Mouse (Mus musculus) liver, embryonic 12.5 days (tissue): ENCODE measurements around the gene BC117090. TPM values are rescaled to one million over a fixed set of nuclear protein-coding genes. Genes with fewer than 3 reads are reported as not detected.
"Not testable (repeated sequence)": the region's sequence is repeated elsewhere in the genome, so short reads cannot be mapped to it uniquely, and the experiment has no call there.

Source experiments
- ATAC-seq: fragments of 200-750 bp; cut with Nextera tagmentation; 2 replicates; pipeline ENCODE4 v1.8.0; 2017; ENCODE audit warnings: moderate number of reproducible peaks, mild to moderate bottlenecking, moderate library complexity
- H3K27ac ChIP-seq: fragments of 300-500 bp; sonication (generic); 2 replicates; pipeline ENCODE4 v1.5.1; 2016; ENCODE audit warnings: mild to moderate bottlenecking
- H3K27me3 ChIP-seq: fragments of 300-500 bp; sonication (generic); replicated peaks from 2 replicates; pipeline ENCODE4 v1.6.1; 2016; ENCODE audit warnings: mild to moderate bottlenecking, moderate library complexity
- H3K36me3 ChIP-seq: fragments of 300-500 bp; sonication (generic); 2 replicates; pipeline ENCODE4 v1.6.1; 2016; ENCODE audit warnings: mild to moderate bottlenecking, moderate library complexity
- H3K4me1 ChIP-seq: fragments of 300-500 bp; sonication (generic); 2 replicates; pipeline ENCODE4 v1.6.1; 2016
- H3K4me2 ChIP-seq: fragments of 300-500 bp; sonication (generic); 2 replicates; pipeline ENCODE4 v1.6.1; 2016; ENCODE audit warnings: mild to moderate bottlenecking, moderate library complexity
- H3K4me3 ChIP-seq: fragments of 300-500 bp; sonication (generic); 2 replicates; pipeline ENCODE4 v1.5.1; 2016; ENCODE audit warnings: mild to moderate bottlenecking, moderate library complexity
- H3K9ac ChIP-seq: fragments of 300-500 bp; sonication (generic); 2 replicates; pipeline ENCODE4 v1.6.1; 2016; ENCODE audit warnings: mild to moderate bottlenecking, moderate library complexity
- H3K9me3 ChIP-seq: fragments of 300-500 bp; sonication (generic); replicated peaks from 2 replicates; pipeline ENCODE4 v1.6.1; 2016; ENCODE audit warnings: mild to moderate bottlenecking, moderate library complexity
- WGBS: fragments of 180-500 bp; shearing (Covaris S2); methylation state at CpG from one replicate; pipeline ENCODE4 v1.1.7; 2016; ENCODE audit not compliant: insufficient replicate concordance; 5-methylcytosine and 5-hydroxymethylcytosine counted together
- polyA plus RNA-seq: library from polyadenylated mRNA; unstranded; fragments of >200 nt; fragmentation: Nextera tagmentation; extraction: Ambion mirVana; gene quantifications from 2 replicates; pipeline ENCODE4 v1.2.1, GENCODE M21; 2016

BC117090 gene
- polyA plus RNA-seq: not detected in 2 replicates

DNA sequence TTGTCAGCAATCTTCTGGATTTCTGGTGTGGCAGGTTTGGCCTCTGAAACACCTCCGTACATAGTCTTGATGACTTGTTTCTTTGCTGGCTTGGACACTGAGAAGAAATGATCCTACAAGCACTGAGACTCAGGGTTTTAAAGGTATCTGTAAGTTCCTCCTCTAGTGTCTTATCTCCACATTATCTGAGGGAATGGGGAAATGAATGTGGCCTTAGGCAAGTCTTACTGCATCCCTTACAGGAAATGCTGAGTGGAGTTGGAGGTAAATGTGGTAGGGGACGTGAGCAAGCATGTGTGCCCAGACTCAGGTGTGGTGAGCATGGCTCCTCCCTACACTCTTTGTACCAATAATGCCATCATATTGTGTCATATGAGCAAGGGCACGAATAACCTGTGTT lies at the start of gene BC117090:
TSS of gene BC117090 (minus strand) at position 101 of the 400 bp plus-strand sequence.
- H3K9ac ChIP-seq: no peak within 1 kb of the TSS
- H3K27ac ChIP-seq: no peak within 1 kb of the TSS
- no peaks in the 10 kb centered on the region for H3K4me1 ChIP-seq
- no peak within 1 kb of the TSS for H3K4me3 ChIP-seq
- no peaks in the 10 kb centered on the region for H3K9me3 ChIP-seq
- no peak within 1 kb of the TSS for H3K4me2 ChIP-seq
- ATAC-seq: no peak
- WGBS: 35% methylated on average over 3 of the region's 3 CpGs
- no peaks in the 10 kb centered on the region for H3K27me3 ChIP-seq
- H3K36me3 ChIP-seq: no peaks in the 10 kb centered on the region

DNA sequence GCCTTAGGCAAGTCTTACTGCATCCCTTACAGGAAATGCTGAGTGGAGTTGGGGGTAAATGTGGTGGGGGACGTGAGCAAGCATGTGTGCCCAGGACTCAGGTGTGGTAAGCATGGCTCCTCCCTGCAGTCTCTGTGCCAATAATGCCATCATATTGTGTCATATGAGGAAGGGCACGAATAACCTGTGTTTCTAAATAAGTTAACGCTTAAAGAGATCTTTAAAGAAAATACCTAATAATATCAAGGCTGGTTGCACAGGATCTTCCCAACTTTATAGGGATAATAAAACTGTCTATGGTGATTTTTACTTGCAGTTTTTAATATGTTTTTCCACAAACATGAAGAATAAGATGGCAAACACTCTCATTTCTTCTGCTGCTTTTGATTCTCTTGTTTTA lies 33.5 kb upstream of the BC117090 start, which contains the start of gene BC100530:
TSS of gene BC100530 (minus strand) at position 101 of the 400 bp plus-strand sequence.
- not testable (repeated sequence) for H3K4me1 ChIP-seq, H3K4me2 ChIP-seq, H3K36me3 ChIP-seq, H3K9me3 ChIP-seq, H3K9ac ChIP-seq, H3K27me3 ChIP-seq, ATAC-seq, H3K27ac ChIP-seq, H3K4me3 ChIP-seq
- WGBS: 55% methylated on average over 3 of the region's 3 CpGs

DNA sequence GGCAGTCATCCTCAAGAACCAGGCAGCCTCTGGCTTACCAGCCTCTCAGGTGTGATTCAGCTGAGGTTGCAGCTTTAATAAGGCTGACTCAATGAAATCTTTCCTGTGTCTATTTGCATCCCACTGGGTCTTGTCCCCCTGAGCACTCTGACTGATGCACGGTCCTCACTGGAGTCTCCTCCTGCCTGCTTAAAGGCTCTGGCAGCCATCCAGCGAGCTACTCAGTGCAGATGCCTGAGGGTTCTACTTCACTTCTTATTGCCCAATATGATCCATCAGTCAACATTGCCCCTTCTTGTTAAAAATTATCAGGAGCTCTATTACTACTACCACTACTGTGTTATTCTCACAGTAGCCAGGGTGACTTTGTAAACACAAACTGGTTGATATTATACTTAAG lies 3.0 kb upstream of the BC117090 start:
- H3K4me2 ChIP-seq: no peak overlapping the region
- H3K9me3 ChIP-seq: no peaks in the 10 kb centered on the region
- no peaks in the 10 kb centered on the region for H3K27me3 ChIP-seq
- H3K4me1 ChIP-seq: no peaks in the 10 kb centered on the region
- no peak overlapping the region for H3K27ac ChIP-seq
- ATAC-seq: no peak
- H3K9ac ChIP-seq: no peak overlapping the region
- H3K36me3 ChIP-seq: no peaks in the 10 kb centered on the region
- no peak overlapping the region for H3K4me3 ChIP-seq
- 59% methylated on average over 2 of the region's 2 CpGs for WGBS

DNA sequence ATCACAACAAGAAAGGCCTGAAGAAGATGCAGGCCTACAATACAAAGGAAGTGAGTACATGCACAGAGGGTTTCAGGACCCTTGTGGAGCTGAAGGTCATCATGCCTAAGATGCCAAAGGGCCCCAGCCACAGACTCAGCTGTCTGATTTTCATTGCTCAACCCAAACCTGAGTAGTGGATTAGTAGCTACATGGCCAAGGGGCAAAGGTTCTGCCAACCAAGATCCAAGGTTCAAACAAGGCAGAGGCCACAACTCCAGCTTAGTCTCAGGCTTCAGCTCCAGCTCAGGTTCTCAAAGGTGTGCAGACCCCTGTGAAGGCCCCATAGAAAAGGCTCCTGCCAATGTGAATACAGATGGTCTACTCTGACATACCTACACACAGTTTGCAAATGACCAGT lies 14.8 kb downstream of the BC117090 start:
- no peak overlapping the region for H3K4me2 ChIP-seq
- no peak for ATAC-seq
- no peak overlapping the region for H3K9ac ChIP-seq
- H3K36me3 ChIP-seq: no peaks in the 10 kb centered on the region
- no peak overlapping the region for H3K27ac ChIP-seq
- H3K4me3 ChIP-seq: no peak overlapping the region
- no peaks in the 10 kb centered on the region for H3K9me3 ChIP-seq
- no peaks in the 10 kb centered on the region for H3K4me1 ChIP-seq
- H3K27me3 ChIP-seq: no peaks in the 10 kb centered on the region

DNA sequence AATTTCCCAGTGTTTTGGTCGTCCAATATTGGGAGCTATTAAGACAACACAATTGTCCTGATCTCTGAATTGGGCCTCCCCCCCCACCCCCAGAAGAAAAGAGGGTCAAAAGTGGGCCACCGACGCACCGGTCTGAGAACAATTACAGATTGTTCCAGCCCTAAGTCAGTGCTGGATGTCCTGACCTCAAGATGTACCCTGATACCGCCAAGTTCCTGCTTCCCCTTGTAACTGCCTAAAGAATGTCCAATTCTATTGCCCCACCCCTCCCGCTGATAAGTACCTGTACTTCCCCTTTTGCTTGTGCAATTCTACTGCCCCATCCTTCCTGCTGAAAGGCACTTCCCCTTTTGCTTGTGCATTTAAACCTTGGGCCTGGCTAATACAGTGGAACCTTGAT lies 18.0 kb downstream of the BC117090 start:
- not testable (repeated sequence) for H3K27ac ChIP-seq, ATAC-seq, H3K4me1 ChIP-seq, H3K9me3 ChIP-seq, H3K27me3 ChIP-seq, H3K4me3 ChIP-seq, H3K4me2 ChIP-seq, H3K9ac ChIP-seq, H3K36me3 ChIP-seq
- WGBS: 66% methylated on average over 6 of the region's 6 CpGs

DNA sequence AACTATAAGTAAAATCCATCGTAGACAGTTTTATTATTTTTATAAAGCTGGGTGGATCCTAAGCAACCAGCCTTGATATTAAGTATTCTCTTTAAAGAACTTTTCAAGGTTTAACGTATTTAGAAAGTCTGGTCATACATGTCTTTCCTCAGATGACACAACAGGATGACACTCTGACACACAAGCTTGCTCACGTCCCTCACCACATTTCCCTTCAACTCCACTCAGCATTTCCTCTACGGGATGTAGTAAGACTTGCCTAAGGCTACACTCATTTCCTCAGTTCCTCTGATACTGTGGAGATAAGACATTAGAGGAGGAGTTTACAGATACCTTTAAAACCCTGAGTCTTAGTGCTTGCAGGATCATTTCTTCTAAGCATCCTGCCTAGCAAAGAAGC lies 26.5 kb downstream of the BC117090 start:
- Histone ChIP-seq H3K27me3 (no peaks in the 10 kb centered on the region), H3K4me3 (no peak overlapping the region), H3K4me1 (no peaks in the 10 kb centered on the region), H3K9me3 (no peaks in the 10 kb centered on the region), H3K27ac (no peak overlapping the region), H3K9ac (no peak overlapping the region), H3K4me2 (no peak overlapping the region), H3K36me3 (no peaks in the 10 kb centered on the region)
- no peak for ATAC-seq
- WGBS: 32% methylated on average over 4 of the region's 4 CpGs

DNA sequence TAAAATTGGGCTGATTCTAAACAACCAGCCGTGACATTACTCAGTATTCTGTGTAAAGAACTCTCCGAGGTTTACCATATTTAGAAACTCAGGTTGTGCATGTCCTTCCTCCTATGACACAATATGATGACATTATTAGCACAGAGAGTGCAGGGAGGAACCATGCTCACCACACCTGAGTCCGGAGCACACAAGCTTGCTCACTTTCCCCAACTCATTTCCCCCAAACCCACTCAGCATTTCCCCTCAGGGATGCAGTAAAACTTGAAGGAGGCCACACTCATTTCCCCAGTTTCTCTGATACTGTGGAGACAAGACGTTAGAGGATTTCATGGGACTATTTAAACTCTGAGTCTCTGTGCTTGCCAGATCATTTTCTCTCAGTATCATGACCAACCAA lies 45.0 kb downstream of the BC117090 start:
- Histone ChIP-seq H3K4me3 (no peak overlapping the region), H3K27me3 (no peaks in the 10 kb centered on the region), H3K4me1 (no peaks in the 10 kb centered on the region), H3K27ac (no peak overlapping the region), H3K36me3 (no peaks in the 10 kb centered on the region), H3K4me2 (no peak overlapping the region), H3K9me3 (no peaks in the 10 kb centered on the region), H3K9ac (no peak overlapping the region)
- 49% methylated on average over 4 of the region's 4 CpGs for WGBS
- ATAC-seq: no peak

DNA sequence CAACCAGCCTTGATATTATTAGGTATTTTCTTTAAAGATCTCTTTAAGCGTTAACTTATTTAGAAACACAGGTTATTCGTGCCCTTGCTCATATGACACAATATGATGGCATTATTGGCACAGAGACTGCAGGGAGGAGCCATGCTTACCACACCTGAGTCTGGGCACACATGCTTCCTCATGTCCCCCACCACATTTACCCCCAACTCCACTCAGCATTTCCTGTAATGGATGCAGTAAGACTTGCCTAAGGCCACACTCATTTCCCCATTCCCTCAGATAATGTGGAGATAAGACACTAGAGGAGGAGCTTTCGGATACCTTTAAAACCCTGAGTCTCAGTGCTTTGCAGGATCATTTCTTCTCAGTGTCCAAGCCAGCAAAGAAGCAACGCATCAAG lies 57.3 kb downstream of the BC117090 start, which contains the start of gene Stfa1:
TSS of gene Stfa1 (plus strand) at position 156 of the 400 bp plus-strand sequence.
- H3K27ac ChIP-seq, H3K4me1 ChIP-seq, ATAC-seq, H3K27me3 ChIP-seq, H3K9me3 ChIP-seq, H3K36me3 ChIP-seq, H3K4me3 ChIP-seq, H3K4me2 ChIP-seq, H3K9ac ChIP-seq: not testable (repeated sequence)
- WGBS: 68% methylated on average over 4 of the region's 4 CpGs

Other genes starting within 250 kb of the BC117090 start
- gene Csta1, start 203.1 kb downstream of the BC117090 start, polyA plus RNA-seq: not detected in 2 replicates
- gene Stfa2l1, start 177.5 kb downstream of the BC117090 start, polyA plus RNA-seq: 8.1 and 13.6 TPM in 2 replicates
- gene Gm5483, start 150.1 kb downstream of the BC117090 start, polyA plus RNA-seq: 31.9 and 37.4 TPM in 2 replicates
- gene Gm5416, start 123.9 kb downstream of the BC117090 start, polyA plus RNA-seq: 0.75 and 0.81 TPM in 2 replicates
- gene 2010005H15Rik, start 112.9 kb downstream of the BC117090 start, polyA plus RNA-seq: 1.1 and 1.4 TPM in 2 replicates
- 80.5 and 92.3 TPM in 2 replicates for gene Stfa1, start 57.4 kb downstream of the BC117090 start, polyA plus RNA-seq
- gene BC100530, start 33.4 kb upstream of the BC117090 start, polyA plus RNA-seq: 74.3 and 86.6 TPM in 2 replicates
- 4.4 and 5.3 TPM in 2 replicates for gene Stfa2, start 74.1 kb upstream of the BC117090 start, polyA plus RNA-seq
- gene Stfa3, start 121.1 kb upstream of the BC117090 start, polyA plus RNA-seq: 12.4 and 14.7 TPM in 2 replicates
- not detected in 2 replicates for gene Casr, start 227.8 kb upstream of the BC117090 start, polyA plus RNA-seq